Mouse (Mus musculus): Measurements from ENCODE around the gene Gm20388.

DNA sequence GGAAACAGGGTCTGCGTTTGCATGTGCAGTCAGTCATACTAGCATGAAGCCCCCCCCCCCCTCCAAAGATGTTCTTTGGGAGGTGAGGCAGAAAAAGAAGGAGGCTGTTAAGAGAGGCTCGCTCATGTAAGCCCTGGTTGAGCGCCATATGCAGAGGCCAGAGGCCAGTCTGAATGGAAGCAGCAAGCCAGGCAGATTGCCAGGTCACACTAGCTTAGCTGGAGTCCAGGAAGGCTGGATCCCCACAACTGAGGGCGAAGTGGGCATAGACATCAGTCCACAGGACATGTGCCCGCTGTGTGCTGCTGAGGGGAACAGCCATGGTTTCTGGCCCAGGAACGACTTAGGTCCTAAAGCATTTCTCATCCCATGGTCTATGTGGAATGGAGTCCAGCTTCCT is 477.6 kb downstream of the Gm20388 start:
- TF ChIP-seq CTCF (IDR thresholded peaks at IDR 0.05; ENCODE audit: low read depth, low read length) (no peak), POLR2A (IDR thresholded peaks at IDR 0.05; ENCODE audit: insufficient read depth, low read length) (no peak), EP300 (IDR thresholded peaks at IDR 0.05; ENCODE audit: insufficient read depth, low read depth, low read length) (no peak)

Data from ES-Bruce4 (cell line).